Mouse (Mus musculus) stomach, postnatal 0 days (tissue): ENCODE results near the gene Ak4.

ENCODE experiments used
- CTCF ChIP-seq: IDR thresholded peaks from 2 replicates; pipeline ENCODE4 v1.5.1; 2016; ENCODE audit warnings: antibody characterized with exemption, low read depth, mild to moderate bottlenecking, moderate library complexity
- EP300 ChIP-seq: optimal IDR thresholded peaks from 2 replicates; pipeline ENCODE3; 2016; ENCODE audit warnings: antibody characterized with exemption

DNA sequence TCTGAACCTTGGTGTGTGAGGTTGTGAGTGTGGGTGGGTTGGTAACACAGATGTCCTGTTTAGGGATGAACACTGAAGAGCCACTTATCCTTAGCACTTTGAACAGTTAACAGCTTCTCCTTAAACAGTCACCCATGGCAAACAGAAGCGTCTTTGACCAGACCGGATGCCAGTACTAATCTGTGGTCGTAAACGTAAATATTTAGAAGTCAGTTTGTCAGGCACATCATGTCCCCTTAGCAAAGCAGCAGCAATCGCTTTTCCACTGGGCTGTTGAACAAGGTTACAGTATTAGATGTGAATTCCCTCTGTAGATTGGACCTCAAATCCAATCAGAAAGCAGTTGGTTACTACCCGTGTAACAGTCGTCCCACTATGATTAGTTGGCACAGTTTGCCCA is 30.3 kb downstream of the Ak4 start:
- TF ChIP-seq CTCF (no peak), EP300 (no peak)
